Mouse (Mus musculus) heart, postnatal 0 days (tissue): ENCODE results near the gene Igfbpl1.

ENCODE experiments used
- CTCF ChIP-seq: IDR thresholded peaks from 2 replicates; pipeline ENCODE4 v1.5.1; 2016; ENCODE audit warnings: antibody characterized with exemption, control low read depth, low read depth
- EP300 ChIP-seq: IDR thresholded peaks from 2 replicates; pipeline ENCODE4 v1.6.1; 2016; ENCODE audit warnings: antibody characterized with exemption, low read depth

GRCm38 (mm10) chr4:45821995-45822394, 4.7 kb downstream of the Igfbpl1 start:
- TF ChIP-seq EP300 = no peak
- 0 out of 2 replicates have a peak, but pooled peaks have one; percentile 5 for TF ChIP-seq CTCF
